Mouse (Mus musculus) heart, postnatal 0 days (tissue): ENCODE results near the gene Sppl3. TPM values are rescaled to one million over a fixed set of nuclear protein-coding genes. Genes with fewer than 3 reads are reported as not detected.

Experiments used
- ATAC-seq: fragments of 200-750 bp; cut with Nextera tagmentation; 2 replicates; pipeline ENCODE4 v1.8.0; 2017; ENCODE audit warnings: low read depth, moderate number of reproducible peaks, moderate library complexity; ENCODE audit not compliant: insufficient read depth
- DNase-seq: peaks from one replicate; pipeline ENCODE4 v3.0.0-alpha.2; 2016; ENCODE audit warnings: low spot score
- H3K27ac ChIP-seq: fragments of 300-500 bp; sonication (generic); 2 replicates; pipeline ENCODE4 v1.5.1; 2014; ENCODE audit warnings: low read depth, mild to moderate bottlenecking
- H3K27me3 ChIP-seq: fragments of 300-500 bp; sonication (generic); 2 replicates; pipeline ENCODE4 v1.6.1; 2014; ENCODE audit warnings: low read length, mixed read lengths; ENCODE audit not compliant: control insufficient read depth, insufficient read depth
- H3K36me3 ChIP-seq: fragments of 300-500 bp; sonication (generic); replicated peaks from 2 replicates; pipeline ENCODE4 v1.6.1; 2014; ENCODE audit warnings: low read length, mixed read lengths; ENCODE audit not compliant: control insufficient read depth, insufficient read depth
- H3K4me1 ChIP-seq: fragments of 300-500 bp; sonication (generic); 2 replicates; pipeline ENCODE4 v1.6.1; 2014; ENCODE audit warnings: antibody characterized with exemption; ENCODE audit not compliant: control insufficient read depth, insufficient read depth
- H3K4me2 ChIP-seq: fragments of 300-500 bp; sonication (generic); 2 replicates; pipeline ENCODE4 v1.6.1; 2014; ENCODE audit warnings: low read depth, mild to moderate bottlenecking, low read length, moderate library complexity
- H3K4me3 ChIP-seq: fragments of 300-500 bp; sonication (generic); 2 replicates; pipeline ENCODE4 v1.5.1; 2014; ENCODE audit warnings: low read depth, low read length
- H3K9ac ChIP-seq: fragments of 300-500 bp; sonication (generic); replicated peaks from 2 replicates; pipeline ENCODE4 v1.6.1; 2014; ENCODE audit warnings: low read depth, low read length, mixed read lengths
- H3K9me3 ChIP-seq: fragments of 300-500 bp; sonication (generic); replicated peaks from 2 replicates; pipeline ENCODE4 v1.6.1; 2016; ENCODE audit warnings: low read length; ENCODE audit not compliant: control insufficient read depth
- CTCF ChIP-seq: IDR thresholded peaks from 2 replicates; pipeline ENCODE4 v1.5.1; 2016; ENCODE audit warnings: antibody characterized with exemption, control low read depth, low read depth
- EP300 ChIP-seq: IDR thresholded peaks from 2 replicates; pipeline ENCODE4 v1.6.1; 2016; ENCODE audit warnings: antibody characterized with exemption, low read depth
- WGBS: fragments of 180-500 bp; shearing (Covaris S2); extraction: QIAGEN DNeasy Blood & Tissue Kit; methylation state at CpG from one replicate; pipeline ENCODE4 v1.1.7; 2014; 5-methylcytosine and 5-hydroxymethylcytosine counted together
- polyA plus RNA-seq: library from polyadenylated mRNA; unstranded; fragments of >200 nt; fragmentation: Nextera tagmentation; extraction: Ambion mirVana; gene quantifications from 2 replicates; pipeline ENCODE4 v1.2.1, GENCODE M21; 2015
- total RNA-seq: library from RNA; depleted of rRNA; stranded (reverse); fragments of >200 nt; gene quantifications from 2 replicates; pipeline ENCODE4 v1.2.3, GENCODE M21; 2014; ENCODE audit warnings: low replicate concordance; rRNA removed

Gene Sppl3
- total RNA-seq, result 65.6 and 68.7 TPM in 2 replicates
- polyA plus RNA-seq, result 6.8 and 7.2 TPM in 2 replicates

GRCm38 (mm10) chr5:115010577-115011216, at the start of gene Sppl3:
TSS of gene Sppl3 (plus strand) at chr5:115011137.
- ATAC-seq (peak; percentile 95), DNase-seq (peak; percentile 87)
- Histone ChIP-seq H3K27me3 (no peaks in the 10 kb centered on the region), H3K27ac (peak within 1 kb of the TSS; percentile 95), H3K4me2 (peak within 1 kb of the TSS; percentile 81), H3K9ac (peak within 1 kb of the TSS; percentile 100), H3K4me3 (peak within 1 kb of the TSS; percentile 99), H3K36me3 (no peaks in the 10 kb centered on the region), H3K9me3 (no peaks in the 10 kb centered on the region), H3K4me1 (peaks cover 35% of the 10 kb centered on the region)
- TF ChIP-seq CTCF (no peak), EP300 (no peak)
- WGBS, result 1% methylated on average over 52 of the region's 65 CpGs

GRCm38 (mm10) chr5:114961590-114962360, 49.2 kb upstream of the Sppl3 start:
- TF ChIP-seq EP300, result no peak
- no peak for TF ChIP-seq CTCF
- 44% methylated on average over 4 of the region's 4 CpGs for WGBS
- Histone ChIP-seq H3K9ac (no peak overlapping the region), H3K4me2 (no peak overlapping the region), H3K4me1 (peaks cover 16% of the 10 kb centered on the region), H3K36me3 (no peaks in the 10 kb centered on the region), H3K9me3 (no peaks in the 10 kb centered on the region), H3K4me3 (no peak overlapping the region), H3K27me3 (0 out of 2 replicates have a peak, but pooled peaks cover 2% of the 10 kb centered on the region), H3K27ac (no peak overlapping the region)
- ATAC-seq (no peak), DNase-seq (no peak)

GRCm38 (mm10) chr5:114964315-114964966, 46.5 kb upstream of the Sppl3 start:
- WGBS, result 47% methylated on average over 7 of the region's 7 CpGs
- DNase-seq (no peak), ATAC-seq (0 out of 2 replicates have a peak, but pooled peaks have one; percentile 27)
- H3K27ac ChIP-seq, result no peak overlapping the region
- H3K4me3 ChIP-seq, result no peak overlapping the region
- H3K9me3 ChIP-seq, result no peaks in the 10 kb centered on the region
- peaks cover 21% of the 10 kb centered on the region for H3K27me3 ChIP-seq
- peaks cover 16% of the 10 kb centered on the region for H3K4me1 ChIP-seq
- no peaks in the 10 kb centered on the region for H3K36me3 ChIP-seq
- H3K4me2 ChIP-seq, result peak overlapping the region; percentile 25; the same call in 1 of the 2 replicates
- no peak overlapping the region for H3K9ac ChIP-seq
- TF ChIP-seq EP300 (no peak), CTCF (no peak)

GRCm38 (mm10) chr5:114964967-114965898, 45.7 kb upstream of the Sppl3 start:
- 50% methylated on average over 17 of the region's 17 CpGs for WGBS
- H3K4me1 ChIP-seq, result peaks cover 16% of the 10 kb centered on the region
- H3K27me3 ChIP-seq, result peaks cover 27% of the 10 kb centered on the region
- TF ChIP-seq CTCF (no peak), EP300 (no peak)
- H3K4me2 ChIP-seq, result no peak overlapping the region
- no peak overlapping the region for H3K9ac ChIP-seq
- ATAC-seq, result no peak
- H3K4me3 ChIP-seq, result no peak overlapping the region
- H3K36me3 ChIP-seq, result no peaks in the 10 kb centered on the region
- DNase-seq, result no peak
- H3K27ac ChIP-seq, result no peak overlapping the region
- no peaks in the 10 kb centered on the region for H3K9me3 ChIP-seq
